Mouse (Mus musculus) embryonic facial prominence, embryonic 11.5 days (tissue): ENCODE results near the gene Auh. TPM values are rescaled to one million over a fixed set of nuclear protein-coding genes. Genes with fewer than 3 reads are reported as not detected.

ENCODE experiments used
- ATAC-seq: fragments of 200-750 bp; cut with Nextera tagmentation; replicated peaks from 2 replicates; pipeline ENCODE4 v1.8.0; 2017; ENCODE audit warnings: low read depth; ENCODE audit not compliant: insufficient number of reproducible peaks, low FRiP score, low TSS enrichment
- DNase-seq: peaks from one replicate; pipeline ENCODE4 v3.0.0-alpha.2; 2015; ENCODE audit warnings: low spot score
- H3K27ac ChIP-seq: fragments of 300-500 bp; sonication (generic); replicated peaks from 2 replicates; pipeline ENCODE4 v1.5.1; 2014; ENCODE audit warnings: mild to moderate bottlenecking, low read depth, low read length, control low read depth
- H3K27me3 ChIP-seq: fragments of 300-500 bp; sonication (generic); 2 replicates; pipeline ENCODE4 v1.6.1; 2014; ENCODE audit warnings: mild to moderate bottlenecking, low read length, moderate library complexity, mixed read lengths; ENCODE audit not compliant: control insufficient read depth, insufficient read depth
- H3K36me3 ChIP-seq: fragments of 300-500 bp; sonication (generic); replicated peaks from 2 replicates; pipeline ENCODE4 v1.6.1; 2014; ENCODE audit warnings: low read depth, mild to moderate bottlenecking, low read length, moderate library complexity, mixed read lengths; ENCODE audit not compliant: control insufficient read depth, insufficient read depth
- H3K4me1 ChIP-seq: fragments of 300-500 bp; sonication (generic); 2 replicates; pipeline ENCODE4 v1.6.1; 2014; ENCODE audit warnings: low read length, mixed read lengths; ENCODE audit not compliant: control insufficient read depth, insufficient read depth
- H3K4me2 ChIP-seq: fragments of 300-500 bp; sonication (generic); 2 replicates; pipeline ENCODE4 v1.6.1; 2014; ENCODE audit warnings: low read depth, mild to moderate bottlenecking, control low read depth, low read length, moderate library complexity
- H3K4me3 ChIP-seq: fragments of 300-500 bp; sonication (generic); 2 replicates; pipeline ENCODE4 v1.5.1; 2014; ENCODE audit warnings: low read depth, low read length, control low read depth
- H3K9ac ChIP-seq: fragments of 300-500 bp; sonication (generic); replicated peaks from 2 replicates; pipeline ENCODE4 v1.6.1; 2014; ENCODE audit warnings: mild to moderate bottlenecking, control low read depth, low read length
- H3K9me3 ChIP-seq: fragments of 300-500 bp; sonication (generic); replicated peaks from 2 replicates; pipeline ENCODE4 v1.6.1; 2016; ENCODE audit warnings: mild to moderate bottlenecking, low read length, inconsistent platforms, mixed read lengths; ENCODE audit not compliant: control insufficient read depth
- WGBS: fragments of 180-500 bp; shearing (Covaris S2); extraction: QIAGEN DNeasy Blood & Tissue Kit; methylation state at CpG from one replicate; pipeline ENCODE4 v1.1.7; 2014; 5-methylcytosine and 5-hydroxymethylcytosine counted together
- polyA plus RNA-seq: library from polyadenylated mRNA; unstranded; fragments of >200 nt; fragmentation: Nextera tagmentation; extraction: Ambion mirVana; gene quantifications from 2 replicates; pipeline ENCODE4 v1.2.1, GENCODE M21; 2014

The Auh gene
- polyA plus RNA-seq, 1 experiment from 2014 or later: 33.1 TPM

DNA sequence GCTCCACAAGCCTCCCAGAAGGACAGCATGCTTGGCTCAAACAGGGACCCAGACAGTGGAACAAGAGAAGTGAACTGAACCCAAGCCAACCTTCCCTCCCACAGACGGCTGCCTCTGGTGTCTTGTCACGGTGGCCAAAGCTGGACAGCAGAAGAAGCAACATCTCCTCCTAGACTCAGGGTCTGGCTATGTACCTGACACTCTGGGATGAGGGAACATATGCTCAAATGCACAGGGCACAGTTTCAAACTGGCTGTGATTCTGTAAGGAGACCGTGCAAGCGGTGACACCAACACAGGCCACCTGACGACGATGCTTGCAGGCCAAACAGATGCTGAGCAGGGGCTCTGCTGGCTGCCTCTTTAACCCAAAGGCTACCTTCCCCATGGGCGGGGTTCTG, 42.7 kb downstream of the Auh start:
- no peak overlapping the region for H3K4me2 ChIP-seq
- no peak overlapping the region for H3K4me3 ChIP-seq
- no peaks in the 10 kb centered on the region for H3K36me3 ChIP-seq
- H3K4me1 ChIP-seq: no peaks in the 10 kb centered on the region
- WGBS: 85% methylated on average over 7 of the region's 7 CpGs
- ATAC-seq (no peak), DNase-seq (no peak)
- H3K27me3 ChIP-seq: no peaks in the 10 kb centered on the region
- H3K27ac ChIP-seq: no peak overlapping the region
- H3K9me3 ChIP-seq: no peaks in the 10 kb centered on the region
- no peak overlapping the region for H3K9ac ChIP-seq

DNA sequence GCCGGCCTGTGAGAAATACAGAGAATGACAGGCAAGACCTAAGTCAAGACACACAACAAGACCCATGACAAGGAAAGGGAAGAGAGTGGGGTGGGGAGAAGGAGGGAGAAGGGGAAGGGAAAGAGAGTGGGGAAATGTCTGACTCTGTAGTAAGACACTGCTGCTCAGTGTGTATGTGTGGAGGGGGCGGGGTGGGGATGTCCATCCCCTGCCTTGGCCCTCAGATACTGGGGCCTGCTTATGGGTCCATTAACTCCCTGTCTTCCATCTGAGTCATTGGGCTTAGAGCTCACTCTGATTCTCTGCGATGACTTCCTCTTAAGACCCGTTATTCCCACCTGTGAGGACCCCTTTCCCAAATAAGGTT, 45.5 kb downstream of the Auh start:
- Histone ChIP-seq H3K27me3 (no peaks in the 10 kb centered on the region), H3K4me1 (no peaks in the 10 kb centered on the region), H3K4me2 (no peak overlapping the region), H3K27ac (no peak overlapping the region), H3K9ac (no peak overlapping the region), H3K36me3 (no peaks in the 10 kb centered on the region), H3K9me3 (no peaks in the 10 kb centered on the region), H3K4me3 (no peak overlapping the region)
- DNase-seq: no peak
- ATAC-seq: no peak
- 84% methylated on average over 4 of the region's 4 CpGs for WGBS

DNA sequence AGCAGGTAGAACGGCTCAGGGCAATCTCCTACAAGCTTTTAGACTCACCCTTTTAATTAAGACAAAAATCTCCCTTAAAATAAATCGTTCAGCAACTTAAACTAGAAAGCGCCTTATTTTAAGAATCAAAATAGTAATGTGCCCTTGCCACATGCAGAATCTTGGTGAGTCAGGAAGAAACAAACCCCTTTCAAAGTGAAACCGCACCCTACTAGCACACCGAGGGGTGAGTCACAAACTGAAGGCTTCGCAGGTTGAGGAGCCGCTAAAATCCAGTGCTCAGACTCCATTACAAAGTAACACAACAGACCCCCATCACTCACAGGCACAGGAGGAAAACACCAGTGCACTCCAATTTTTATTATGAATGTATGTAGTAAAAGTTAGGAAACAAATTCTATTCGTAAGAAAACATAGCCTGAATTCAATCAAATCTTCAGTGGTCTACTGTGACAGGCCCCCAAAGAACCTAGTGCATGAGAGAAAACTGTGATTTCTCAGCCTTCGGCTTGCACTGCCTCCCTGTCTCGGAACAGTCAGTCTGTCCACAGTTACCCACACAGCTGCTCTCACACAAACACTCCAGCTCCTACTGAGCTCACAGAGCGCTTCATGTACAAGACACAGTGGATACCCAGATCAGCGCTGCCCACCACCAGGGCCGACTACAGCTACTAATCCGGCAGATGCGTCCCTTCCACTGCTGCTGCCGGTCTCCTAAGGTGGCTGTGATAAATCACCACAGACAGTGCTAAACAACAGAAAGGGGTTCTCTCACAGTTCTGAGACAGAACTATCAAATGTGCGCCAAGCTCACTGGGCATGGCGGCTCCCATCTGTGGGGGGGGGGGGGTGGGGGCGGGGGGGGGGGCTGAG, 46.2 kb downstream of the Auh start:
- DNase-seq: no peak
- 82% methylated on average over 18 of the region's 19 CpGs for WGBS
- H3K4me3 ChIP-seq: no peak overlapping the region
- H3K27me3 ChIP-seq: no peaks in the 10 kb centered on the region
- H3K4me2 ChIP-seq: no peak overlapping the region
- no peak overlapping the region for H3K9ac ChIP-seq
- ATAC-seq: no peak
- no peak overlapping the region for H3K27ac ChIP-seq
- H3K36me3 ChIP-seq: no peaks in the 10 kb centered on the region
- H3K9me3 ChIP-seq: no peaks in the 10 kb centered on the region
- no peaks in the 10 kb centered on the region for H3K4me1 ChIP-seq

DNA sequence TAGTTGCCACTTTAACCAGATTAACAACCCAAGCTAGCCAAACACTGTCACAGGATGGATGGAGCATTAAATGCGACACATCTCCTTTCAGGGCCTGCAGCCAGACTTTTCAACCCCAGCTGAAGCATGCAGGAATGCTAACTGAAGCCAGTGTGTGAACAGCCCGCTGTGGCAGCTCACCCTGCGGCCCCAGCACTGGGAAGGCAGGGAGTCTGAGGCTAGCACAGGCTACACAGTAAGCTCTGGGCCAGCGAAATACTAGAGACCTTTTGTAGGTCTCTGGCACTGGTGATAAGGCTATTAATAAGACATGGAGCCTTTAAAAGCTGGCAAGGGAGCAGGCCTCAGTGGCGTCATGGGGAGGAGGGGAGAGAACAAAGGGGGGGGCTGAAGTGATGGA, 49.1 kb downstream of the Auh start:
- H3K4me1 ChIP-seq: no peaks in the 10 kb centered on the region
- DNase-seq (no peak), ATAC-seq (no peak)
- no peak overlapping the region for H3K27ac ChIP-seq
- H3K36me3 ChIP-seq: no peaks in the 10 kb centered on the region
- no peak overlapping the region for H3K4me2 ChIP-seq
- no peak overlapping the region for H3K4me3 ChIP-seq
- H3K9me3 ChIP-seq: no peaks in the 10 kb centered on the region
- WGBS: 50% methylated on average over 5 of the region's 5 CpGs
- H3K9ac ChIP-seq: no peak overlapping the region
- H3K27me3 ChIP-seq: no peaks in the 10 kb centered on the region

DNA sequence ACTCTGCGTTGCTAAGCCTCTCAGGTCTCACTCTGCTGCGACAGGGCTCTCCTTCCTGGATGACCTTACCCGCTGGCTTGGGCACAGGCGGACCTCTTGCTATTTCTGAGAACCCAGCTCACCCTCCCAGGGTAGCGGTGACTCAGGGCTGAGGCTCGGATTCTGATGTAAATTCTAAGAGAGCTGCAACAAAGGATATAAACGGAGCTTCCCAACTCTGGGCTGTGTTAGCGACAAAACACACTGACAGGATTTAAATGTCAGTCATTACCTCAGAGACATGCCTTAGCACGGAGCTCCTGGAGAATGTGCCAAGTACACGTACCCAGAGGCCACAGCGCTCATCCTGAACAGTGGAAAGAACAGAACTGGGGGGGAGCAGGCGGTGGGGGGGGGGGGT, 49.6 kb downstream of the Auh start:
- DNase-seq (no peak), ATAC-seq (no peak)
- no peaks in the 10 kb centered on the region for H3K27me3 ChIP-seq
- H3K4me1 ChIP-seq: no peaks in the 10 kb centered on the region
- no peaks in the 10 kb centered on the region for H3K9me3 ChIP-seq
- H3K36me3 ChIP-seq: no peaks in the 10 kb centered on the region
- no peak overlapping the region for H3K9ac ChIP-seq
- no peak overlapping the region for H3K4me2 ChIP-seq
- no peak overlapping the region for H3K4me3 ChIP-seq
- no peak overlapping the region for H3K27ac ChIP-seq
- WGBS: 47% methylated on average over 12 of the region's 12 CpGs

DNA sequence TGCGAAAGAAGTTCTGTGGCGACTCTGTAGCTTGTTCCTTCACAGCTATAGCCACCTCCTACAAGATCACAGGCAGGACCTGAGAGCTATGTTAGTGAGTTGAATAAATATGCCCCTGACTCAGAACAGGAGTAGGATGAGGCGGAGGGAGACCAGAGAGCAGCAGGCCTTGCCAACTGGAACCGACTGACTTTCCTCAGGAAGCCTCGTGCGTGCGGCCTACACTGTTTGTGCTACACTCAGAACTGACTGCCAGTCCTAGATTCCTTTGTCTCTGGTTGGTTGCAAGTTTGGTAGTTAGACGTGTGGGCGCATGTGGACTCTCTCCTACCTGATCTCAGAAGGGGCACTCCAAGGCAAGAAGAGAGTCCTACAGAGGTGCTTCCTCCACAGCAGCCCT, 50.2 kb downstream of the Auh start:
- Histone ChIP-seq H3K36me3 (no peaks in the 10 kb centered on the region), H3K27ac (no peak overlapping the region), H3K9ac (no peak overlapping the region), H3K9me3 (no peaks in the 10 kb centered on the region), H3K4me1 (no peaks in the 10 kb centered on the region), H3K4me3 (no peak overlapping the region), H3K4me2 (no peak overlapping the region), H3K27me3 (no peaks in the 10 kb centered on the region)
- 78% methylated on average over 9 of the region's 9 CpGs for WGBS
- ATAC-seq (no peak), DNase-seq (no peak)

DNA sequence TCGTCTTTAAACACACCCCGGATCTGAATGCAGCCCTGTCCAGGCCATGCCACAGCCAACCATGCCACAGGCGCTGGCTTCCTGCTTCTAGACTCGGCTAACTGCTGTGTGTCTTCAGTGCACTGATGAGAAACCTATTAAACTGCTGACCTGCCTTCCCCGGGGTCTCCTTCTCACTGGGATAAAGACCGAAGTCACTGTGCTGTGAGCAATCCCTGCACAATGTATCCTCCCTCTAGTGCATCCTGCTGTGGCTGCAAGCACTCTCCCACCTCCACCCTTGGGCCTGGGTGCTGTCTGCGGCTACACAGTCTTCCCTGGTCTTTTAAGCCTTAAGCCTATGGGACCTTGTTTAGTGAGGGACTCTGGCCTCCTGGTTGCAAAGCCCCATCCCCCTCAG, 50.7 kb downstream of the Auh start:
- H3K27me3 ChIP-seq: no peaks in the 10 kb centered on the region
- H3K9ac ChIP-seq: no peak overlapping the region
- no peak overlapping the region for H3K27ac ChIP-seq
- H3K4me2 ChIP-seq: no peak overlapping the region
- no peak for DNase-seq
- ATAC-seq: no peak
- no peak overlapping the region for H3K4me3 ChIP-seq
- H3K4me1 ChIP-seq: no peaks in the 10 kb centered on the region
- 58% methylated on average over 7 of the region's 7 CpGs for WGBS
- no peaks in the 10 kb centered on the region for H3K36me3 ChIP-seq
- no peaks in the 10 kb centered on the region for H3K9me3 ChIP-seq

DNA sequence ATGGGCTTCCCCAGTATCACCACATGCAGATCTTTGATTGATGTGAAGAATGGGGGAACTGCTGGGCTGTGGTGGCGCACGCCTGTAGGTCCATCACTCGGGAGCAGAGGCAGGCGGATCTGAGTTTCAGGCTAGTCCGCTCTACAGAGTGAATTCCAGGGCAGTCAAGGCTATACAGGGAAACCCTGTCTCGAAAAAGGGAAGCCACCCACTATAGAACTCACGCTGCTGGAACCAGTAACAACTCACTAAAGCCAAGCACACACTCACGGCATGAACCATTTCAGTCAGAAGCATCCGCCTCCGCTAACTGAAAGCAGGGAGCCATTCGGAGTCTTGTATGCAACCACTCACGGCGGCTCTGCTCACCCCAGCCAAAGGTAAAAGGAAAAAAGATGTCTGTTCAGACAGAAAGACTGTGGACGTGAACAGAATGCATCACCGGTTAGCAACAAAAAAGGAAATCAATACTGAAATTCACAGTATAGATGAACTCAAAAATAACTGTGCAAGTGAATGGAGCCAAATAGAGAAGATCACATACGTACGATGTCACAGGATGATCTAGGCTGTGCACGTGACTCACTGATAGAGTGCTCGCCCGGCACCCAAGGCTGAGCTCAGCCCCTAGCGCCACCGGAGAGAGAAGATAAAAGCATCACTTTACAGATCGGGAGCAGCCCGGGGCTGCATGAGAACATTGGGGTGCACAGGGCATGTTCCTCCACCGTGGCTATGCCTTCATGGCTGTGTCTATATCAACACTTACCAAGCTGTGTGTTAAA, 53.7 kb downstream of the Auh start:
- no peak overlapping the region for H3K4me2 ChIP-seq
- no peak for DNase-seq

More for the DNA sequence above, 53.7 kb downstream of the Auh start:
- 85% methylated on average over 25 of the region's 25 CpGs for WGBS
- H3K27me3 ChIP-seq: no peaks in the 10 kb centered on the region
- no peak overlapping the region for H3K27ac ChIP-seq
- no peaks in the 10 kb centered on the region for H3K36me3 ChIP-seq
- no peak overlapping the region for H3K4me3 ChIP-seq
- no peak for ATAC-seq
- H3K4me1 ChIP-seq: no peaks in the 10 kb centered on the region
- H3K9ac ChIP-seq: no peak overlapping the region
- no peaks in the 10 kb centered on the region for H3K9me3 ChIP-seq
